Mouse (Mus musculus) heart, embryonic 14.5 days (tissue): ENCODE data around the gene Ctnnd2. TPM values are rescaled to one million over a fixed set of nuclear protein-coding genes. Genes with fewer than 3 reads are reported as not detected.

ENCODE experiments used
- ATAC-seq: fragments of 200-750 bp; cut with Nextera tagmentation; 2 replicates; pipeline ENCODE4 v1.8.0; 2017; ENCODE audit warnings: low read depth, moderate TSS enrichment; ENCODE audit not compliant: insufficient number of reproducible peaks, insufficient read depth, low FRiP score
- H3K27ac ChIP-seq, 2 experiments: fragments of 200-500 bp in 1 of 2; fragments of 300-500 bp in 1 of 2; sonication (generic) in 1 of 2; replicated peaks in 1 of 2; 2 replicates each; pipeline ENCODE4 v1.5.1; 2012 to 2014; ENCODE audit warnings: low read depth in 2 of 2, low read length in 2 of 2, control low read depth in 1 of 2, mild to moderate bottlenecking in 1 of 2, mixed read lengths in 1 of 2; ENCODE audit not compliant: control insufficient read depth in 1 of 2, insufficient read depth in 1 of 2
- H3K27me3 ChIP-seq: fragments of 300-500 bp; sonication (generic); 2 replicates; pipeline ENCODE4 v1.6.1; 2014; ENCODE audit warnings: mild to moderate bottlenecking, low read length, control low read depth; ENCODE audit not compliant: control insufficient read depth, insufficient read depth
- H3K36me3 ChIP-seq: fragments of 300-500 bp; sonication (generic); 2 replicates; pipeline ENCODE4 v1.6.1; 2014; ENCODE audit warnings: mild to moderate bottlenecking, control low read depth, low read length, mixed read lengths; ENCODE audit not compliant: control insufficient read depth, insufficient read depth
- H3K4me1 ChIP-seq, 2 experiments: fragments of 200-500 bp in 1 of 2; fragments of 300-500 bp in 1 of 2; sonication (generic) in 1 of 2; 2 replicates each; pipeline ENCODE4 v1.6.1; 2012 to 2014; ENCODE audit warnings: low read length in 2 of 2, control low read depth in 1 of 2, mixed read lengths in 1 of 2; ENCODE audit not compliant: control insufficient read depth in 2 of 2, insufficient read depth in 2 of 2
- H3K4me2 ChIP-seq: fragments of 300-500 bp; sonication (generic); 2 replicates; pipeline ENCODE4 v1.6.1; 2014; ENCODE audit warnings: mild to moderate bottlenecking, low read length
- H3K4me3 ChIP-seq, 2 experiments: fragments of 200-500 bp in 1 of 2; fragments of 300-500 bp in 1 of 2; sonication (generic) in 1 of 2; 2 replicates each; pipeline ENCODE4 v1.5.1; 2012 to 2014; ENCODE audit warnings: low read length in 2 of 2, mild to moderate bottlenecking in 2 of 2, control low read depth in 1 of 2, low read depth in 1 of 2, moderate library complexity in 1 of 2; ENCODE audit not compliant: control insufficient read depth in 1 of 2, insufficient read depth in 1 of 2
- H3K9ac ChIP-seq: fragments of 300-500 bp; sonication (generic); 2 replicates; pipeline ENCODE4 v1.6.1; 2014; ENCODE audit warnings: mild to moderate bottlenecking, low read length
- H3K9me3 ChIP-seq: fragments of 300-500 bp; sonication (generic); 2 replicates; pipeline ENCODE4 v1.6.1; 2016; ENCODE audit warnings: low read length, control low read depth; ENCODE audit not compliant: control insufficient read depth
- WGBS: fragments of 180-500 bp; shearing (Covaris S2); extraction: QIAGEN DNeasy Blood & Tissue Kit; methylation state at CpG from one replicate; pipeline ENCODE4 v1.1.7; 2014; 5-methylcytosine and 5-hydroxymethylcytosine counted together
- polyA plus RNA-seq: library from polyadenylated mRNA; unstranded; fragments of >200 nt; fragmentation: Nextera tagmentation; extraction: Ambion mirVana; gene quantifications from 2 replicates; pipeline ENCODE4 v1.2.1, GENCODE M21; 2014

Gene Ctnnd2
- polyA plus RNA-seq, 1 experiment from 2014 or later, result 0.61 TPM

GRCm38 (mm10) chr15:30633917-30634316 is 461.5 kb downstream of the Ctnnd2 start:
- Histone ChIP-seq H3K36me3 (no peaks in the 10 kb centered on the region), H3K27ac (no peak overlapping the region), H3K9ac (no peak overlapping the region), H3K27me3 (no peaks in the 10 kb centered on the region), H3K9me3 (no peaks in the 10 kb centered on the region), H3K4me2 (no peak overlapping the region), H3K4me1 (peaks cover 0 to 4% of the 10 kb centered on the region in 2 experiments; a peak in 1 of 4 replicates), H3K4me3 (no peak overlapping the region)
- 42% methylated on average over 2 of the region's 2 CpGs for WGBS
- ATAC-seq, result no peak

GRCm38 (mm10) chr15:30634522-30634921 is 462.1 kb downstream of the Ctnnd2 start:
- Histone ChIP-seq H3K27ac (no peak overlapping the region), H3K27me3 (no peaks in the 10 kb centered on the region), H3K9ac (no peak overlapping the region), H3K4me1 (peaks cover 0 to 4% of the 10 kb centered on the region in 2 experiments; a peak in 1 of 4 replicates), H3K36me3 (no peaks in the 10 kb centered on the region), H3K4me3 (no peak overlapping the region), H3K9me3 (no peaks in the 10 kb centered on the region), H3K4me2 (no peak overlapping the region)
- WGBS, result 71% methylated on average over 5 of the region's 5 CpGs
- no peak for ATAC-seq

GRCm38 (mm10) chr15:30640651-30641050 is 468.3 kb downstream of the Ctnnd2 start:
- Histone ChIP-seq H3K4me1 (peaks cover 0 to 3% of the 10 kb centered on the region in 2 experiments; a peak in 1 of 4 replicates), H3K36me3 (no peaks in the 10 kb centered on the region), H3K9ac (no peak overlapping the region), H3K4me3 (no peak overlapping the region), H3K27ac (no peak overlapping the region), H3K27me3 (peaks cover 6% of the 10 kb centered on the region; the same call in 1 of the 2 replicates), H3K9me3 (no peaks in the 10 kb centered on the region), H3K4me2 (no peak overlapping the region)
- WGBS, result 79% methylated on average over 5 of the region's 5 CpGs
- ATAC-seq, result no peak

DNA sequence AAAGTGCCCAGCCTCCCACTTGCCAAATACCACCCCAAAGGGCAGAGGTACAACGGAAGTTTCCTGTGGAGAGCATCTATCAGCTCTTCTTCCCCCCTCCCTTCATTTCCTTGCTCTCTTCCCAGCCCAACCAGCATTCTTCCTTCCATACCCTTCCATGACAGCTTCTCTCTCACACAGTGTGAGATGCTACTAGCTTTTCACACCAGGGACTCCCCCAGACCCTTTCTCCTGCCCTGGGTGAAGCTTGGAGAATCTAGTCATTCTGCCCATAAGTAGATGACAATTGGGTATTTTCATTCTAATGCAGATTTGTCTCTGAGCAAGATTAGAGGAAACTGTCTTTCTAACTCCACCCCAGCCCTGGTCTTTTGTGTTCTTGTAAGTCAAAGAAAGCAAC is 473.3 kb downstream of the Ctnnd2 start:
- ATAC-seq, result no peak
- Histone ChIP-seq H3K27ac (no peak overlapping the region), H3K4me1 (peaks cover 3% of the 10 kb centered on the region in 2 experiments; a peak in 2 of 4 replicates), H3K27me3 (peaks cover 32% of the 10 kb centered on the region), H3K36me3 (no peaks in the 10 kb centered on the region), H3K4me2 (no peak overlapping the region), H3K4me3 (no peak overlapping the region), H3K9ac (no peak overlapping the region), H3K9me3 (no peaks in the 10 kb centered on the region)
- 20% methylated on average over 1 of the region's 1 CpGs for WGBS

DNA sequence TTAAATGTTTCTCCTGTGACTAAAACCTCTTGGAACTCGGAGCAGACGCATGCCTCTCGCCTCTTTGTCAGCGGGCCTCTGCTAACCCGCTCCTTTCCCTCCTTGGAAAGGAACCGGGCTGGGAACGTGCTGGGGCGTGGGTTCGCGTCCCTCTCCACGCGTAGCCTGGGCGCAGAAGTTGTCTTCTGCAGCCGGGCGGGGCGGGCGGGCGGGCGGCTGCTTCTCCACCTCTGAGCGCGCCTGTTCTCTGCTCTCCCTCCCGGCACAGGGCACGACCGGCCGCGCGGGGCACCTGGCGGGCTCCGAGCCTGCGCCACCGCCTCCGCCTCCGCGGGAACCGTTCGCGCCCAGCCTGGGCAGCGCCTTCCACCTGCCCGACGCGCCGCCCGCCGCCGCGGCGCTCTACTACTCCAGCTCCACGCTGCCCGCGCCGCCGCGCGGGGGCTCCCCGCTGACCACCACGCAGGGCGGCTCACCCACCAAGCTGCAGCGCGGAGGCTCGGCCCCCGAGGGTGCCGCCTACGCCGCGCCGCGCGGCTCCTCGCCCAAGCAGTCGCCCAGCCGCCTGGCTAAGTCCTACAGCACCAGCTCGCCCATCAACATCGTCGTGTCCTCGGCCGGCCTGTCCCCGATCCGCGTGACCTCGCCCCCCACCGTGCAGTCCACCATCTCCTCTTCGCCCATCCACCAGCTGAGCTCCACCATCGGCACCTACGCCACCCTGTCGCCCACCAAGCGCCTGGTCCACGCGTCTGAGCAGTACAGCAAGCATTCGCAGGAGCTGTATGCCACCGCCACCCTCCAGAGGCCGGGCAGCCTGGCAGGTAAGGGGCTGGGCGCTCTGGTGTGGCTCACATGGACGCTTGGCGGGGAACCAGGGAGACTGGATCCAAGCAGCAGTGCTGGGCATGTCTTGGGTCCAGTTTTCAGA is 474.4 kb downstream of the Ctnnd2 start:
- Histone ChIP-seq H3K4me2 (peak overlapping the region; percentile 99), H3K9ac (peak overlapping the region; percentile 64), H3K9me3 (no peaks in the 10 kb centered on the region), H3K27ac (no peak overlapping the region), H3K27me3 (peaks cover 32% of the 10 kb centered on the region), H3K4me3 (peak overlapping the region; percentile 48 to 58), H3K4me1 (peaks cover 3% of the 10 kb centered on the region in 2 experiments; a peak in 2 of 4 replicates), H3K36me3 (no peaks in the 10 kb centered on the region)
- no peak; the same call in 1 of the 2 replicates for ATAC-seq
- 1% methylated on average over 91 of the region's 94 CpGs for WGBS

GRCm38 (mm10) chr15:30647679-30648311 is 475.4 kb downstream of the Ctnnd2 start:
- Histone ChIP-seq H3K36me3 (no peaks in the 10 kb centered on the region), H3K9me3 (no peaks in the 10 kb centered on the region), H3K27ac (no peak overlapping the region), H3K4me2 (no peak overlapping the region; the same call in 1 of the 2 replicates), H3K4me1 (peaks cover 3% of the 10 kb centered on the region in 2 experiments; a peak in 2 of 4 replicates), H3K27me3 (peaks cover 32% of the 10 kb centered on the region), H3K9ac (no peak overlapping the region), H3K4me3 (no peak overlapping the region; a peak in 1 of 4 replicates)
- ATAC-seq, result no peak
- WGBS, result 43% methylated on average over 7 of the region's 7 CpGs

GRCm38 (mm10) chr15:30649964-30650363 is 477.6 kb downstream of the Ctnnd2 start:
- WGBS, result 56% methylated on average over 6 of the region's 6 CpGs
- Histone ChIP-seq H3K4me1 (peaks cover 3% of the 10 kb centered on the region in 2 experiments; a peak in 2 of 4 replicates), H3K27me3 (peaks cover 29% of the 10 kb centered on the region), H3K9ac (no peak overlapping the region), H3K9me3 (no peaks in the 10 kb centered on the region), H3K4me3 (no peak overlapping the region), H3K4me2 (no peak overlapping the region), H3K27ac (no peak overlapping the region), H3K36me3 (no peaks in the 10 kb centered on the region)
- ATAC-seq, result no peak
